Mouse (Mus musculus): ENCODE measurements around the gene Zfp61. TPM values are rescaled to one million over a fixed set of nuclear protein-coding genes. Genes with fewer than 3 reads are reported as not detected.

Zfp61 gene
- total and polyA plus RNA-seq, 2 experiments = 0.48 to 1.8 TPM

DNA sequence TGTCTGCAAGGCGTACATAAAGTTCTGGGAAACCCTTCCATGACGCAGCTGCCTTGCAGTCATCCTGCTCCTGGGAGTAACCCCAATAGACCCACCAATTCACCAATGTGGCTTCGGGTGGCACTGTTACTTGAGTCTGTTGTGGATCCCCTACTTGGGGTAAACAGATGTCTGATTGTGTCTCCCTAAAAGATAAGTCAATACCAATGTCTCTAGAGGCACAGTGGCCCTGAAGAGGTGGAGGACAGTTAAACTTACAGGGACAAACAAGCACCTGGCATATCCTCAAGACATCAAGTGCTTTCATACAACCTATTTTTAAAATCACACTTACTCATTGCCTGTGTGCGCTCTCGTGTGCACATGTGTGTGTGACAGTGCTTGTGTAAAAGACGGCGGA is 5.7 kb downstream of the Zfp61 start:
- Histone ChIP-seq H3K27ac (replicated peaks; ENCODE audit: insufficient read depth, low read depth, low read length) (no peak overlapping the region), H3K79me2 (ENCODE audit: control insufficient read depth, insufficient read depth, low read length) (no peaks in the 10 kb centered on the region), H3K27me3 (ENCODE audit: control insufficient read depth, insufficient read depth, low read length) (no peaks in the 10 kb centered on the region), H3K4me3 (ENCODE audit: insufficient read depth, low read depth, low read length) (no peak overlapping the region), H3K36me3 (ENCODE audit: control insufficient read depth, insufficient read depth, low read length) (peaks cover 2% of the 10 kb centered on the region; the same call in 1 of the 2 replicates), H3K9ac (ENCODE audit: low read depth, low read length) (no peak overlapping the region), H3K4me1 (ENCODE audit: control insufficient read depth, insufficient read depth, low read length) (no peaks in the 10 kb centered on the region)
- no peak for DNase-seq (ENCODE audit: extremely low read depth, low read depth, low spot score)
- 97% methylated on average over 7 of the region's 7 CpGs for WGBS
- TF ChIP-seq POLR2A (IDR thresholded peaks at IDR 0.05; ENCODE audit: extremely low read depth, insufficient read depth, low read length) (no peak), CTCF (IDR thresholded peaks at IDR 0.05; ENCODE audit: low read depth, low read length) (no peak)

DNA sequence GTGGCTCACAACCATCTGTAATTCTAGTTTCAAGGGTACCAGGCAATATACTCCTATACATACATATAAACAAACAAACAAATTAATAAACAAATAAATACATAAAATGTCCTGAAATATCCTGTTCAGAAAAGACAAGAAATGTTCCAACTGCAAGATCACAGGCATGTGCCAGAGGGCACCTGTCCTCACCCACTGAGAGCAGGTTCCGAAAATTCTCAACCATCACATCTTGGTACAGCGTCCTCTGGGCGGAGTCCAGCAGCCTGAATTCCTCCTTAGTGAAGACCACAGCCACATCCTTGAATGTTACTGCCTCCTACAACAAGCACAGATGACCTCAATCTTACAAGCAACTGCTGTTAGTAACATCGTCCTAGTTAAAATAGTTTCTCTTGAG is 6.3 kb downstream of the Zfp61 start:
- TF ChIP-seq CTCF (IDR thresholded peaks at IDR 0.05; ENCODE audit: low read depth, low read length) = no peak
- TF ChIP-seq POLR2A (IDR thresholded peaks at IDR 0.05; ENCODE audit: extremely low read depth, insufficient read depth, low read length) = no peak
- Histone ChIP-seq H3K79me2 (ENCODE audit: control insufficient read depth, insufficient read depth, low read length) (no peaks in the 10 kb centered on the region), H3K4me1 (ENCODE audit: control insufficient read depth, insufficient read depth, low read length) (no peaks in the 10 kb centered on the region), H3K27me3 (ENCODE audit: control insufficient read depth, insufficient read depth, low read length) (no peaks in the 10 kb centered on the region), H3K27ac (replicated peaks; ENCODE audit: insufficient read depth, low read depth, low read length) (no peak overlapping the region), H3K9ac (ENCODE audit: low read depth, low read length) (no peak overlapping the region), H3K36me3 (ENCODE audit: control insufficient read depth, insufficient read depth, low read length) (peaks cover 2% of the 10 kb centered on the region; the same call in 1 of the 2 replicates), H3K4me3 (ENCODE audit: insufficient read depth, low read depth, low read length) (no peak overlapping the region)
- no peak for DNase-seq (ENCODE audit: extremely low read depth, low read depth, low spot score)
- WGBS = 96% methylated on average over 4 of the region's 4 CpGs

DNA sequence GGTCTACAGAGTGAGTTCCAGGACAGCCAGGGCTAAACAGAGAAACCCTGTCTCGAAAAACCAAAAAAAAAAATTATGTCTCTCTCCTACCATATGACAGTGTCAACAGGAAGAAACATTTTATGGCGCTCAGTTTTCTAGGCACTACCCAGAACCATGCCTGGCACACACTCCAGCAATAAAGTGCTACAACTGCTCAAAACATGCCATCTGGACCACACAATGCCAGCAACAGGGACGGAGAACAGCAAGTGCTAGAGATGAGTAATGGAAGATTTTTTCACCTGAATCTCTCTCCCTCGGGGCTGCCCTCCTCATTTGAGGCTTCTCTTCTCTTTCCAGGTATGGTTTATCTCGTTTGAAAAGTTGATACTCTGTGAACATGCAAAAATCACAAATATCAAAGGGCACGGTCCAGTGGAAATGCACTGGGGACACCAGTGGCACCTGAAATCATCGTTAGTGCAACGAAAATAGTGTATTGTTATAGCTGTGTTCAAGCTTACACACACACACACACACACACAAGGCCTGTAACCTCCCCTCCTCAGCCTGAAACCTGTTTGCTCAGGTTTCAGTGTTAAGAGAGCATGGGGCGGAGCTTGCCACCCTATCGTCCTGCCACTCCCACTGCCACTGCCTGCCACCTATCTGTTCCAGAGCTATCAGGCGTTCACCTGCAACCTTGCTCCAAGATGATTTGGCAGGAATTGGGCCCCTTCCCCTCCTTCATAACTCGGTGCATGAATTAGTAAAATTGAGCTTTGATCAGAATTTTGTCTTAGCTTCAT is 7.8 kb downstream of the Zfp61 start:
- H3K9ac ChIP-seq (ENCODE audit: low read depth, low read length) = no peak overlapping the region
- no peak overlapping the region for H3K4me3 ChIP-seq (ENCODE audit: insufficient read depth, low read depth, low read length)
- TF ChIP-seq CTCF (IDR thresholded peaks at IDR 0.05; ENCODE audit: low read depth, low read length) (no peak), POLR2A (IDR thresholded peaks at IDR 0.05; ENCODE audit: extremely low read depth, insufficient read depth, low read length) (no peak)
- WGBS = 77% methylated on average over 12 of the region's 12 CpGs
- H3K27ac ChIP-seq (replicated peaks; ENCODE audit: insufficient read depth, low read depth, low read length) = no peak overlapping the region
- DNase-seq (ENCODE audit: extremely low read depth, low read depth, low spot score) = no peak
- H3K36me3 ChIP-seq (ENCODE audit: control insufficient read depth, insufficient read depth, low read length) = peaks cover 2% of the 10 kb centered on the region; the same call in 1 of the 2 replicates
- H3K79me2 ChIP-seq (ENCODE audit: control insufficient read depth, insufficient read depth, low read length) = no peaks in the 10 kb centered on the region
- H3K4me1 ChIP-seq (ENCODE audit: control insufficient read depth, insufficient read depth, low read length) = no peaks in the 10 kb centered on the region
- no peaks in the 10 kb centered on the region for H3K27me3 ChIP-seq (ENCODE audit: control insufficient read depth, insufficient read depth, low read length)

GRCm38 (mm10) chr7:24291387-24292090 is 9.5 kb downstream of the Zfp61 start:
- no peak overlapping the region for H3K4me3 ChIP-seq (ENCODE audit: insufficient read depth, low read depth, low read length)
- no peak for DNase-seq (ENCODE audit: extremely low read depth, low read depth, low spot score)
- no peaks in the 10 kb centered on the region for H3K4me1 ChIP-seq (ENCODE audit: control insufficient read depth, insufficient read depth, low read length)
- 88% methylated on average over 27 of the region's 27 CpGs for WGBS
- H3K36me3 ChIP-seq (ENCODE audit: control insufficient read depth, insufficient read depth, low read length) = peaks cover 2% of the 10 kb centered on the region; the same call in 1 of the 2 replicates
- H3K27ac ChIP-seq (replicated peaks; ENCODE audit: insufficient read depth, low read depth, low read length) = no peak overlapping the region
- H3K79me2 ChIP-seq (ENCODE audit: control insufficient read depth, insufficient read depth, low read length) = no peaks in the 10 kb centered on the region
- no peak for TF ChIP-seq POLR2A (IDR thresholded peaks at IDR 0.05; ENCODE audit: extremely low read depth, insufficient read depth, low read length)
- TF ChIP-seq CTCF (IDR thresholded peaks at IDR 0.05; ENCODE audit: low read depth, low read length) = no peak
- no peaks in the 10 kb centered on the region for H3K27me3 ChIP-seq (ENCODE audit: control insufficient read depth, insufficient read depth, low read length)
- no peak overlapping the region for H3K9ac ChIP-seq (ENCODE audit: low read depth, low read length)

DNA sequence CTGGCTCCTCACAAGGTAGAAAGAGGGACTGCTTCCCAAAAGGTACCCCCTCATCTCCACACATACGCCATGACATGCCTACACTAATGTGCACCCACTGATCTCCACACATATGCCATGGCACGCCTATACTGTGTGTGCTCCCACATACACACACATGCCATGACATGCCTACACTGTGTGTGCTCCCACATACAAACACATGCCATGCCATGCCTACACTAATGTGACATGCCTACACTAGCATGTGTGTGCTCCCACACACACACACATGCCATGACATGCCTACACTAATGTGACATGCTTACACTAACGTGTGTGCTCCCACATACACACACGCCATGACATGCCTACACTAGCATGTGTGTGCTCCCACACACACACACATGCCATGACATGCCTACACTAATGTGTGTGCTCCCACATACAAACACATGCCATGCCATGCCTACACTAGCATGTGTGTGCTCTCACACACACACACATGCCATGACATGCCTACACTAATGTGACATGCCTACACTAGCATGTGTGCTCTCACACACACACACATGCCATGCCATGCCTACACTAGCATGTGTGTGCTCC is 10.8 kb downstream of the Zfp61 start:
- no peak overlapping the region for H3K27ac ChIP-seq (replicated peaks; ENCODE audit: insufficient read depth, low read depth, low read length)
- no peak overlapping the region for H3K4me3 ChIP-seq (ENCODE audit: insufficient read depth, low read depth, low read length)
- H3K4me1 ChIP-seq (ENCODE audit: control insufficient read depth, insufficient read depth, low read length) = no peaks in the 10 kb centered on the region
- no peaks in the 10 kb centered on the region for H3K27me3 ChIP-seq (ENCODE audit: control insufficient read depth, insufficient read depth, low read length)
- H3K79me2 ChIP-seq (ENCODE audit: control insufficient read depth, insufficient read depth, low read length) = no peaks in the 10 kb centered on the region
- H3K9ac ChIP-seq (ENCODE audit: low read depth, low read length) = no peak overlapping the region
- WGBS = 90% methylated on average over 4 of the region's 4 CpGs
- peaks cover under 1% of the 10 kb centered on the region; the same call in 1 of the 2 replicates for H3K36me3 ChIP-seq (ENCODE audit: control insufficient read depth, insufficient read depth, low read length)
- no peak for DNase-seq (ENCODE audit: extremely low read depth, low read depth, low spot score)
- TF ChIP-seq CTCF (IDR thresholded peaks at IDR 0.05; ENCODE audit: low read depth, low read length) = no peak
- no peak for TF ChIP-seq POLR2A (IDR thresholded peaks at IDR 0.05; ENCODE audit: extremely low read depth, insufficient read depth, low read length)
